Mouse (Mus musculus) embryonic fibroblast, embryonic 13.5 days (primary cell): ENCODE data around the gene E4f1. TPM values are rescaled to one million over a fixed set of nuclear protein-coding genes. Genes with fewer than 3 reads are reported as not detected.
"Not testable (repeated sequence)": the region's sequence is repeated elsewhere in the genome, so short reads cannot be mapped to it uniquely, and the experiment has no call there.

Experiments used
- H3K27ac ChIP-seq: 2 replicates; pipeline ENCODE4 v1.5.1; 2012; ENCODE audit warnings: low read length, control low read depth, inconsistent platforms; ENCODE audit not compliant: insufficient read depth
- H3K4me1 ChIP-seq: 2 replicates; pipeline ENCODE4 v1.6.1; 2011; ENCODE audit warnings: low read length; ENCODE audit not compliant: control insufficient read depth, insufficient read depth
- H3K4me3 ChIP-seq: 2 replicates; pipeline ENCODE4 v1.5.1; 2011; ENCODE audit warnings: mild to moderate bottlenecking, control low read depth, low read length; ENCODE audit not compliant: insufficient read depth
- CTCF ChIP-seq: IDR thresholded peaks from 2 replicates; pipeline ENCODE4 v1.5.1; 2011; ENCODE audit warnings: mild to moderate bottlenecking, control low read depth, low read length, moderate library complexity, borderline replicate concordance; ENCODE audit not compliant: insufficient read depth
- POLR2A ChIP-seq: IDR thresholded peaks from 2 replicates; pipeline ENCODE4 v1.6.1; 2011; ENCODE audit warnings: low read depth, mild to moderate bottlenecking, control low read depth, low read length, moderate library complexity
- polyA plus RNA-seq: library from polyadenylated mRNA; stranded (reverse); fragments of >200 nt; gene quantifications from 2 replicates; pipeline ENCODE4 v1.2.4, GENCODE M21; 2011; ENCODE audit warnings: low read depth; ENCODE audit not compliant: missing spikeins, insufficient read length

Gene E4f1
- polyA plus RNA-seq, 1 experiment, result 14.8 TPM

GRCm38 (mm10) chr17:24440377-24440776, 29.7 kb downstream of the E4f1 start:
- no peaks in the 10 kb centered on the region for H3K4me1 ChIP-seq
- H3K4me3 ChIP-seq, result no peak overlapping the region
- H3K27ac ChIP-seq, result no peak overlapping the region
- TF ChIP-seq POLR2A, result no peak

DNA sequence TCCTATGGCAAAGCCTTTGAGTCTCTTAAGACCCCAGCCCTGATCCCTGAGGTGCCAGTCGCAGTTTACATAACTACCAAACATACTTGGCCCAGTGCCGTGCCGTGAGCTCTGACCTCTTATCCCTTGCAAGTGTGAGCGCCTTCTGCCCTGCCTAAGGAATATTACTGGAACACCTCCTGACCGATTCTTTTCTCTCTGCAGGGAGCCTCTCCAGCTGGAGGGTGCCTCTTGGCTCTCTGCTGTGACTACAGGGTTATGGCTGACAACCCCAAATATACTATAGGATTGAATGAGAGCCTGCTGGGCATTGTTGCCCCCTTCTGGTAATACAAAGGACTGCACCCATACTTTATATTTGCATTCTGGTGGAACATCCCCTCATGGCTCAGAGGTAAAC, 33.1 kb downstream of the E4f1 start:
- TF ChIP-seq POLR2A (no peak), CTCF (no peak)
- H3K4me1 ChIP-seq, result no peaks in the 10 kb centered on the region
- no peak overlapping the region for H3K4me3 ChIP-seq
- no peak overlapping the region for H3K27ac ChIP-seq

- no peak overlapping the region for H3K27ac ChIP-seq
- H3K4me3 ChIP-seq, result no peak overlapping the region
- no peak for TF ChIP-seq POLR2A
- no peak for TF ChIP-seq CTCF
- no peaks in the 10 kb centered on the region for H3K4me1 ChIP-seq
These were observed 40.7 kb downstream of the E4f1 start for GRCm38 (mm10) chr17:24429201-24429983.

DNA sequence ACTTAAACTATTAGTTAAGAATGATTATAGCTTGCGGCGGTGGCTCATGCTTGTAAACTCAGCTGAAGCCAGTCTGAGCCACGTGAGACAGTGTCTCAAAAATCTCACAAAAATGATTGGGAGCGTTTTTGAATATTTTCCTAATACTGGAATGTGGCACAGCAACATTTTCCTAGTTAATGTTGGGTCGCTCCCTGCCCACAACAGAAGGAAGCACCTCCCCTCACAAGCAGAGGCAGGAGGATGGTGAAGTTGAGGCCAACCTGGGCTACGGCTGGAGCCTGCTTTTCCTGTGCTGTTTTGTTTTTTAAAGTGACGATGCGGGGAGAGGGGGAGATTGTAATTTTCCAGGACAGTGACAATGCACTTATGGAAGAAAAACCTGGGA, 42.9 kb downstream of the E4f1 start:
- H3K27ac ChIP-seq, result peak overlapping the region; percentile 90
- H3K4me1 ChIP-seq, result no peaks in the 10 kb centered on the region
- no peak for TF ChIP-seq CTCF
- TF ChIP-seq POLR2A, result no peak
- H3K4me3 ChIP-seq, result peak overlapping the region; percentile 72

GRCm38 (mm10) chr17:24426471-24427169, 43.5 kb downstream of the E4f1 start, which contains the start of gene Eci1:
Gene Eci1, plus strand, starts transcription at chr17:24426641.
- TF ChIP-seq CTCF (no peak), POLR2A (peak; percentile 95)
- Histone ChIP-seq H3K4me1 (no peaks in the 10 kb centered on the region), H3K4me3 (peak within 1 kb of the TSS; percentile 72), H3K27ac (peak within 1 kb of the TSS; percentile 90)

GRCm38 (mm10) chr17:24425905-24426304, 44.2 kb downstream of the E4f1 start:
- TF ChIP-seq CTCF (no peak), POLR2A (no peak)
- Histone ChIP-seq H3K4me1 (no peaks in the 10 kb centered on the region), H3K4me3 (no peak overlapping the region), H3K27ac (no peak overlapping the region)

DNA sequence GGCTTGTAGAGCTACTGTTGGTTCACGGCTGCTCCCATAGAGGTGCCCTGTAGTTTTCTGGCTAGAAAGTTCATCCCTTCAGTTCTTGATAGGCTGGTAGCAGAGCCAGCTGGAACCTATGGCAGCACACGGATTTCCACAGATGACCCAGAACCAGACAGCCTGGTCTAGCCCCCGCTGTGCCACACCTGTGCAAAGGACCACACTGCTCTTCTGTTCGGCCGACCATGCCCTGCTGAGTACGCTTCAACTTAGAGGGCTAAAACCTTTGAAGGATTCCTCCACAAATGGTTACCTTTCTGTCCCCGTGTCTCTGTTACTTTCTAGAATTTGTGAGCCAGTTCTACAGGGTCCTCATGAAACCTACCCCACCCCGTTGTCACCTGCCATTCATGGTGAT, 44.8 kb downstream of the E4f1 start:
- not testable (repeated sequence) for H3K4me1 ChIP-seq, H3K27ac ChIP-seq, H3K4me3 ChIP-seq

DNA sequence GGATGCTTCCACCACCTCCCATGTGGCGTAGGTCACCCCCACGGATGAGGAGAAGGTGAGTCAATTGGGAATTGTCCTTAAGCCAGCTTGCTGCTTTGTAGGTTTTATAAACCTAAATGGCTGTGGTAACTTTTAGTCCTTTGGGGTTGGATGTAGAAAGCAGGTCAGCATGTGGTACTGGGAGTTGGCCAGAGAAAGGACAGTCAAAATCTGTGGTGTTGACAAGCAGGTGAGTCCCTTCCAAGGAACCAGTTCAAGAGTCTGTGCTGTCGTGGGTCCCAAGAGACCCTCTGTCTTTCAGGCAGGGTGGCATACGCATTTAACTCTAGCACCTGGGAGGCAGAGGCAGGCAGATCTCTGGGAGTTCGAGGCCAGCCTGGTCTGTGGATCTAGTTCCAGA, 45.6 kb downstream of the E4f1 start:
- Histone ChIP-seq H3K27ac (no peak overlapping the region), H3K4me3 (no peak overlapping the region), H3K4me1 (no peaks in the 10 kb centered on the region)
- TF ChIP-seq POLR2A (no peak), CTCF (no peak)

- Histone ChIP-seq H3K27ac (no peak overlapping the region), H3K4me1 (no peaks in the 10 kb centered on the region), H3K4me3 (no peak overlapping the region)
- TF ChIP-seq POLR2A (no peak), CTCF (no peak)
These were observed 47.0 kb downstream of the E4f1 start for GRCm38 (mm10) chr17:24423114-24423513.

- H3K4me1 ChIP-seq, result peaks cover 10% of the 10 kb centered on the region; the same call in 1 of the 2 replicates
- TF ChIP-seq CTCF (no peak), POLR2A (no peak)
- peak overlapping the region; percentile 98 for H3K4me3 ChIP-seq
- H3K27ac ChIP-seq, result no peak overlapping the region
These were observed 54.0 kb downstream of the E4f1 start for GRCm38 (mm10) chr17:24416051-24416652.
